Mouse (Mus musculus): Measurements from ENCODE around the gene Abhd15. TPM values are rescaled to one million over a fixed set of nuclear protein-coding genes. Genes with fewer than 3 reads are reported as not detected.
"Not testable (repeated sequence)": the region's sequence is repeated elsewhere in the genome, so short reads cannot be mapped to it uniquely, and the experiment has no call there.

Abhd15 gene
- polyA plus RNA-seq, 1 experiment from 2014 or later = 3.9 TPM

GRCm38 (mm10) chr11:77520601-77521529 lies 5.9 kb downstream of the Abhd15 start:
- H3K9ac ChIP-seq (ENCODE audit: low read depth, low read length) = no peak overlapping the region
- H3K4me1 ChIP-seq (replicated peaks; ENCODE audit: control insufficient read depth, insufficient read depth, low read length) = peaks cover 5% of the 10 kb centered on the region
- no peaks in the 10 kb centered on the region for H3K36me3 ChIP-seq (ENCODE audit: control insufficient read depth, insufficient read depth, low read length)
- no peak overlapping the region for H3K4me3 ChIP-seq (ENCODE audit: low read depth, low read length)
- ATAC-seq (replicated peaks; ENCODE audit: low FRiP score) (no peak), DNase-seq (ENCODE audit: low spot score) (no peak)
- WGBS = 44% methylated on average over 5 of the region's 5 CpGs
- H3K27ac ChIP-seq (ENCODE audit: low read depth, low read length) = no peak overlapping the region
- no peaks in the 10 kb centered on the region for H3K9me3 ChIP-seq (ENCODE audit: control insufficient read depth, low read length)
- H3K4me2 ChIP-seq = no peak overlapping the region
- peaks cover 15% of the 10 kb centered on the region for H3K27me3 ChIP-seq (replicated peaks; ENCODE audit: control insufficient read depth, insufficient read depth, low read length)

- H3K27me3 ChIP-seq (replicated peaks; ENCODE audit: control insufficient read depth, insufficient read depth, low read length) = no peaks in the 10 kb centered on the region
- H3K9ac ChIP-seq (ENCODE audit: low read depth, low read length) = no peak overlapping the region
- DNase-seq (ENCODE audit: low spot score) (no peak), ATAC-seq (replicated peaks; ENCODE audit: low FRiP score) (no peak)
- WGBS = 72% methylated on average over 3 of the region's 3 CpGs
- H3K27ac ChIP-seq (ENCODE audit: low read depth, low read length) = no peak overlapping the region
- no peaks in the 10 kb centered on the region for H3K9me3 ChIP-seq (ENCODE audit: control insufficient read depth, low read length)
- H3K4me1 ChIP-seq (replicated peaks; ENCODE audit: control insufficient read depth, insufficient read depth, low read length) = no peaks in the 10 kb centered on the region
- H3K4me3 ChIP-seq (ENCODE audit: low read depth, low read length) = no peak overlapping the region
- H3K36me3 ChIP-seq (ENCODE audit: control insufficient read depth, insufficient read depth, low read length) = no peaks in the 10 kb centered on the region
- H3K4me2 ChIP-seq = no peak overlapping the region
These were observed 11.0 kb downstream of the Abhd15 start for GRCm38 (mm10) chr11:77525804-77526486.

DNA sequence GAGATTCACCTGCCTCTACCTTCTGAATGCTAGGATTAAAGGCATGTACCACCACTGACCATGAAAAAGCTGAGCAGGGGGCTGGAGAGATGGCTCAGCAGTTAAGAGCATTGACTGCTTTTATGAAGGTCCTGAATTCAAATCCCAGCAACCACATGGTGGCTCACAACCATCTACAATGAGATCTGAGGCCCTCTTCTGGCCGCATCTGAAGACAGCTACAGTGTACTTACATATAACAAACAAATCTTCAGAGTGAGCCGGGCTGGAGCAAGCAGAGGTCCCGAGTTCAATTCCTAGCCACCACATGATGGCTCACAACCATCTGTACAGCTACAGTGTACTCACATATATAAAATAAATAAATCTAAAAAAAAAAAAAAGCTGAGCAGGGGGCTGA lies 13.5 kb downstream of the Abhd15 start:
- H3K4me2 ChIP-seq; DNase-seq (ENCODE audit: low spot score); H3K27ac ChIP-seq (ENCODE audit: low read depth, low read length); H3K4me1 ChIP-seq (replicated peaks; ENCODE audit: control insufficient read depth, insufficient read depth, low read length); H3K9me3 ChIP-seq (ENCODE audit: control insufficient read depth, low read length); H3K36me3 ChIP-seq (ENCODE audit: control insufficient read depth, insufficient read depth, low read length); H3K9ac ChIP-seq (ENCODE audit: low read depth, low read length); H3K27me3 ChIP-seq (replicated peaks; ENCODE audit: control insufficient read depth, insufficient read depth, low read length); H3K4me3 ChIP-seq (ENCODE audit: low read depth, low read length); ATAC-seq (replicated peaks; ENCODE audit: low FRiP score): not testable (repeated sequence)
- WGBS = 86% methylated on average over 3 of the region's 3 CpGs

GRCm38 (mm10) chr11:77529644-77530043 lies 14.7 kb downstream of the Abhd15 start:
- ATAC-seq (replicated peaks; ENCODE audit: low FRiP score) (no peak), DNase-seq (ENCODE audit: low spot score) (no peak)
- Histone ChIP-seq H3K4me2 (no peak overlapping the region), H3K27me3 (replicated peaks; ENCODE audit: control insufficient read depth, insufficient read depth, low read length) (no peaks in the 10 kb centered on the region), H3K36me3 (ENCODE audit: control insufficient read depth, insufficient read depth, low read length) (no peaks in the 10 kb centered on the region), H3K9me3 (ENCODE audit: control insufficient read depth, low read length) (no peaks in the 10 kb centered on the region), H3K9ac (ENCODE audit: low read depth, low read length) (no peak overlapping the region), H3K27ac (ENCODE audit: low read depth, low read length) (no peak overlapping the region), H3K4me1 (replicated peaks; ENCODE audit: control insufficient read depth, insufficient read depth, low read length) (no peaks in the 10 kb centered on the region), H3K4me3 (ENCODE audit: low read depth, low read length) (no peak overlapping the region)
- 64% methylated on average over 3 of the region's 3 CpGs for WGBS

- no peak for ATAC-seq (replicated peaks; ENCODE audit: low FRiP score)
- no peak overlapping the region for H3K27ac ChIP-seq (ENCODE audit: low read depth, low read length)
- no peak overlapping the region for H3K4me3 ChIP-seq (ENCODE audit: low read depth, low read length)
- no peaks in the 10 kb centered on the region for H3K27me3 ChIP-seq (replicated peaks; ENCODE audit: control insufficient read depth, insufficient read depth, low read length)
- no peaks in the 10 kb centered on the region for H3K36me3 ChIP-seq (ENCODE audit: control insufficient read depth, insufficient read depth, low read length)
- no peak overlapping the region for H3K9ac ChIP-seq (ENCODE audit: low read depth, low read length)
- no peak for DNase-seq (ENCODE audit: low spot score)
- WGBS = 68% methylated on average over 2 of the region's 2 CpGs
- no peaks in the 10 kb centered on the region for H3K9me3 ChIP-seq (ENCODE audit: control insufficient read depth, low read length)
- no peak overlapping the region for H3K4me2 ChIP-seq
- H3K4me1 ChIP-seq (replicated peaks; ENCODE audit: control insufficient read depth, insufficient read depth, low read length) = no peaks in the 10 kb centered on the region
These were observed 15.9 kb downstream of the Abhd15 start for GRCm38 (mm10) chr11:77530862-77531261.

DNA sequence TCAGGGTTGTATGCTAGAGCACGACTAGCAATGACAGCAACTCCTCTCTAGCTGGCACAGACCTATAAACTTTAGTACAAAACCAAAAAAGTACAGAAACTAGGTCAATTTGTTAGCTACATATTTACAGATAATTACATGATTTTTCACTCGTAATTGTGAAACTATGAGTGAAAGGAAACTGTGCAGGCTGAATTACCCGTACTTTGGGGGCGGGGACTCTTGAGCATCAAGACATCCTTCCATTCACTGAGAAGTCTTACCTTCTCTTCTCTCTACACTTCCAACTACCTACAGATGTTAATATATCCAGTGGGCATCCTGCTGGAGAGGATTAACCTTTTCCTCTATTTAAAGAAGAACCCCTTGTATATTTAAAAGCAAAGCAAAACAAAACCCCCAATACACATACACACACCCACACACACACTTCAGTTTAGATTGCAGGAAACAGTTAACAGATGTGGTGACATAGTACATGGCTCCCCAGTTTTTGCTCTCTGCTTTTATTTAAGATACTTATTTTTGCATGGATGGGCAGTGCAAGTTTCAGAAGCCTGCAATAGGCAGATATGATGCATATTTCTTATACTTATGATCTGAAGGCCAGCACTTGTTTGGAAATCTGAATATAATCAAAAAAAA lies 17.4 kb downstream of the Abhd15 start:
- DNase-seq (ENCODE audit: low spot score) (no peak), ATAC-seq (replicated peaks; ENCODE audit: low FRiP score) (no peak)
- H3K27me3 ChIP-seq (replicated peaks; ENCODE audit: control insufficient read depth, insufficient read depth, low read length) = no peaks in the 10 kb centered on the region
- H3K4me3 ChIP-seq (ENCODE audit: low read depth, low read length) = no peak overlapping the region
- WGBS = 83% methylated on average over 4 of the region's 4 CpGs
- peaks cover 3% of the 10 kb centered on the region; the same call in 1 of the 2 replicates for H3K36me3 ChIP-seq (ENCODE audit: control insufficient read depth, insufficient read depth, low read length)
- no peak overlapping the region for H3K27ac ChIP-seq (ENCODE audit: low read depth, low read length)
- no peaks in the 10 kb centered on the region for H3K4me1 ChIP-seq (replicated peaks; ENCODE audit: control insufficient read depth, insufficient read depth, low read length)
- H3K9me3 ChIP-seq (ENCODE audit: control insufficient read depth, low read length) = no peaks in the 10 kb centered on the region
- H3K9ac ChIP-seq (ENCODE audit: low read depth, low read length) = no peak overlapping the region
- no peak overlapping the region for H3K4me2 ChIP-seq

- peaks cover 23% of the 10 kb centered on the region for H3K36me3 ChIP-seq (ENCODE audit: control insufficient read depth, insufficient read depth, low read length)
- no peak overlapping the region for H3K9ac ChIP-seq (ENCODE audit: low read depth, low read length)
- no peak for ATAC-seq (replicated peaks; ENCODE audit: low FRiP score)
- DNase-seq (ENCODE audit: low spot score) = no peak
- no peak overlapping the region for H3K27ac ChIP-seq (ENCODE audit: low read depth, low read length)
- no peaks in the 10 kb centered on the region for H3K9me3 ChIP-seq (ENCODE audit: control insufficient read depth, low read length)
- 92% methylated on average over 7 of the region's 7 CpGs for WGBS
- H3K4me1 ChIP-seq (replicated peaks; ENCODE audit: control insufficient read depth, insufficient read depth, low read length) = no peaks in the 10 kb centered on the region
- no peak overlapping the region for H3K4me2 ChIP-seq
- H3K4me3 ChIP-seq (ENCODE audit: low read depth, low read length) = no peak overlapping the region
- no peaks in the 10 kb centered on the region for H3K27me3 ChIP-seq (replicated peaks; ENCODE audit: control insufficient read depth, insufficient read depth, low read length)
These were observed 30.3 kb downstream of the Abhd15 start for GRCm38 (mm10) chr11:77545261-77545660.

DNA sequence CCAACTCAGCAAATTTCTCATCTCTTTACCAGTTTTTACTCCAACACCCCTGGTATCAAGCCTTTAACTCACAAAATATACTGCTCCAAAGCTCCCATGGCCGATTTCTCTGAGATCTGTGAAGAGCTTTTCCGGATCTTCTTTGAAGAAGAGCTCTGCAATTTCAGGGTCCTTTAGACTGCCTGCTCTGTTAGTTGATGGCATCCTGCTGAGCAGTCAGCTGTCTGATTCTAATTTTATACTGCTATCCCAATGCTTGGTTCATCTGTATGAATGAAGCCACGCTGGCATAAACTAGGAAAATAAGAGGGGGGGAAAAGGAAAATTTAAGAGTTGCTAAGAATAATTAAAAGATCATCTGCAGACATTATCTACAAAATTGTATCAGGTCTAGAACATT lies 70.3 kb downstream of the Abhd15 start:
- no peak overlapping the region for H3K27ac ChIP-seq (ENCODE audit: low read depth, low read length)
- peaks cover 17% of the 10 kb centered on the region for H3K36me3 ChIP-seq (ENCODE audit: control insufficient read depth, insufficient read depth, low read length)
- ATAC-seq (replicated peaks; ENCODE audit: low FRiP score) (no peak), DNase-seq (ENCODE audit: low spot score) (no peak)
- H3K4me1 ChIP-seq (replicated peaks; ENCODE audit: control insufficient read depth, insufficient read depth, low read length) = no peaks in the 10 kb centered on the region; the same call in 1 of the 2 replicates
- H3K27me3 ChIP-seq (replicated peaks; ENCODE audit: control insufficient read depth, insufficient read depth, low read length) = no peaks in the 10 kb centered on the region
- no peak overlapping the region for H3K4me2 ChIP-seq
- H3K4me3 ChIP-seq (ENCODE audit: low read depth, low read length) = no peak overlapping the region
- WGBS = 91% methylated on average over 3 of the region's 3 CpGs
- no peak overlapping the region for H3K9ac ChIP-seq (ENCODE audit: low read depth, low read length)
- no peaks in the 10 kb centered on the region for H3K9me3 ChIP-seq (ENCODE audit: control insufficient read depth, low read length)
